Mouse (Mus musculus): ENCODE measurements around the gene Ube2d1.
A peak's percentile ranks its signal among the peaks of the same experiment; 100 is the strongest.

The Ube2d1 gene

DNA sequence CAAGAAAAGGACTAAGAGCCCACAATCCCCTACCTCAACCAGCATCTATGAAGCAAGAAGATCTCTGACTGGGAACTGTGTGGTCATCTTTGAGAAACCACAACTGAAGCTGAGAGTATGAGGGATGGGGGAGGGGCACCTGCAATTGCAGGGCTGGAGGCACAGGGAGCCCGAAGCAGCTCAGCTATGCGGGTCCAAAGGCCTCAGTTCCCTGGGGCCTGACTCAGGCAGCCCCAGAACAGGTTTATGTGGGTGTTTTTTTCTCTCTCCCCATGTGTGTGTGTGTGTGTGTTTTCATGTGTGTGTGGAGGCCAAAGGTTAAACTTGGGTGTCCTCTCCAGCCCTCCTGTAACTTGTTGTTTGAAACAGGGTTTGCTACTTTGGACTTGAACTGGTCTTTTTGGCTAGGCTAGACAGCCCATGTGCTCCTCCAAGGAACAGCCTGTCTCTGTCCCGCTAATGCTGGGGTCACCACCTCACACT lies 6.2 kb upstream of the Ube2d1 start:
- no peak for DNase-seq (ENCODE audit: low spot score in 2 of 2)

DNA sequence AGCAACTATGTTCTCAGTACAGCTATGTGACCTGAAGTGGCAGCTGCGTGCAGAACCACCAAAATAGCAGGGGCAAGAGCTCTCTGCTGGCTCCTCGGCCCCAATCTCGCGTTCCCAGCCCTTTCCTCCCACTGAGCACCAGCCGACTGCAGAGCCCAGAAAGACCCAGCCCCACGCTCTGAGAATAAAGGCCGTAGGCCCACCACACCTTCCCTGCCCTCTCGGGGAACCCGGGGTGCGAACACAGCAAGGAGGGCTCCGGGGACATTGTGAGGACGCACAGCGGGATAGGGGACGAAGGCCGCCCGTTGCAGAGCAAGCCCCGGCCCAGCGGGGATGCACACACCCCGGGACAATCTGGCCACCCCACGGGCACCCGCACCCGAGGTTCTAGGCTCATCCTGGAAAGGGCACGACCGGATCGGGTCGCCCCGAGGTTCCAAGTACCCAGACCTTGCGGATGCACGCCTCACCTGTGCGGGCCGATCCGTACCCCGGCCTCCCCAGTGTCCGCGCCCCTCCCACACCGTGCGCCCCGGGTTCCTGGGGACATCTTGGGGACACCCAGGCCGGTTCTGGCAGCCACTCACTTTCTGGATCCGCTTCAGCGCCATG lies 444 bp downstream of the Ube2d1 start:
- DNase-seq (ENCODE audit: low spot score in 2 of 2) = peak; percentile 23 to 25

DNA sequence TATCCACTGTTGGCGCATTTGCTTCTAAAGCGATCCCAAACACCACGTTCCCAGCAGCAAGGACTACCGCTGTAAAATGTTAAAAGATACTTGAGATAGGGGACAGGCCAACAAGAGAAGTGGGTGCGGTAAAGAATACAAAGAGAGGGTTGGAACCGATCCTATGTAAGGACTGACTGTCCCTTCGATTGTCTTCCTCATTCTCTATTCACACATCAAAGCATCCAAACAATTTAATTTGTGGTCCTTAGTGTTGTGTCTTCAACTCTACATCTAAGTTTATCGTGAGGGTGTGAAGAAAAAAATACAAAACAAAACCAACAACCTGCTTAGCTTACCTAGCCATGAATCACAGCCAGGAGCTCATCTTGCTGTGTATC lies 941 bp downstream of the Ube2d1 start:
- DNase-seq (ENCODE audit: low spot score in 2 of 2) = peak in 1 of 2 experiments; percentile 21

DNA sequence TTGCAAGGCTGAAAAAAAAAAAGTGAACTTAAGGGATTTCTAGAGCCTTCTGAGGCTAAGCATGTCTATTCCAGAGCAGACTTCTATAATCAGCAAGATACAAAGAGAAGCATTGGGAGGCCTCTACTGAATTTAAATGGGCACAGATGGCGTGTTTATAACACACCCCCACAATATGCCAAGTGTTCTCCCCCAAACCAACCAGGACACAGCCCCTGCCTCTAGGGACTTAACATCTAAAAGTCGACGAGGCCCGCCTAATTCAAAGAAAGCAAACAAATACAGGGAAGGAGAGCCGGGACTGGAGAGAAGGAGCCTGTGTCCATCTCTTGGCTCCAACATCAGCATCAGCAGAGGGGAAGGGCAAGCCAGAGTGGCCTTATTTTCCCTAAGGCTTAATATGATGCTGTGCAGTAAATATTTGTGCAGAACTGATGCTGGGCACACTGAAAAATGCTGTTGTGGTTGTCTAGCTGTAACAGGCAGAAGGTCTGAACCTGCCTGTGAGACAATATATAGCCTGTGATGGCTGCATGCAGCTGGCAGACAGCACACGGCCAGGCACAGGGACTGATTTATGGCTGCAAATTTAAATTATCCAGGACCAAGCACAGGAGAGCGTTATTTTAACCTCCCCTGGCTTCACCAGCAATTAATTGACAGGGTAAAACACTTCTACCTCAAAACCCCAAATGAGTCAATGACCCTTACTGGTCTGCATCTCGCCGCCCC lies 11.9 kb downstream of the Ube2d1 start:
- DNase-seq (ENCODE audit: low spot score in 2 of 2) = peak in 1 of 2 experiments; percentile 54

DNA sequence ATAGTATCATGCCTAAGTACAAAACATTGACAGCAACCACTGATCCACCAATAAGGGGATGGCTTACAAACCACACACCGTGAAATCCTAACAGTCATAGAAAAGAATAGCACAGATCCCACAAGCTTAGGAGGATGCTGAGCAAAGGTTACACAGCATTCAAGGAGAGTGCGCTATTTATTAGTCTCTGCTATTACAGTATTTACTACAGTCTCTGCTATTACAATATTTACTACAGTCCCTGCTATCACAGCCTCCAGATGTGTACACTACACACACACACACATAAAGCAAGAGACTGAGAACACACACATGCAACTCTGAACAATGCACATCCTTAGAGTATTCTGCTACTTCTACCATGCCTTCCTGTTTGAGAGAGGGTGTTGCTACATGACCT lies 17.1 kb downstream of the Ube2d1 start:
- DNase-seq (ENCODE audit: low spot score in 2 of 2) = no peak

DNA sequence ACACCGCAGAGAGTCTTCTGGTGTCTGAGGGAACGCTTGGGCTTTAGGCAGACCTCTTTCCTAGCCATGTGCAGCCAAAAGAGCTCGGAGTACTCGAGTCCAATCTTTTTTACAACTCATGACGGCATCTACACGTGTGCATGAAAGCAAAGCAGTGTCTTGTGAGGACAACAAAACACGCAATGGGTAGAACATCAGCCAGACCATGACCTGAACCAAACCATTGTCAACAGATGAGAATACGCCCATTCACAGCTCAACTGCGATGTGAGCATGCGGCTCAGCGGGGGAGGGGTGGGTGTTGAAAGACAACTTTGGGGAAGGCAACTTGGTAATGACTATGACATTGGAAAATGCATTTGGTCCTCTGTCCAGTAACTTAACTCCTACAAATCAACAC lies 17.6 kb downstream of the Ube2d1 start:
- DNase-seq (ENCODE audit: low spot score in 2 of 2) = no peak

DNA sequence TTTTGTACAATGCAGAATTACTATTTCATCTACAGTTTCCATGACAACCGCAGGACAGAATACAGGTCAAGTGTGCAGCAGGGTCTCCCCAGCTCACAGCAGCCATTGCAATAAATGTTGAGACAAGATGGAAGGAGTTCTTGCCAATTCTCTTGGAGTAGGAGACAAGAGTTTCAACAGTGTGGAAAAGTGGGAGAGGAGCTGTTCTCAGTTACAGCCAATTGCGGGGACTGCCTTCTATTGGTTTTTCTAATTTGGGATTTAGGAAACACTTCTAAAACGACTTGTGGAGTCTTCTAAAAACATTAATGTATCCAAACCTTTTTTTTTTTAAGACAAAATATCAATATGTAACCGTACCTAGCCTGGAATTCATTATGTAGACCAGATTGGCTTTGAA lies 20.0 kb downstream of the Ube2d1 start:
- no peak for DNase-seq (ENCODE audit: low spot score in 2 of 2)

DNA sequence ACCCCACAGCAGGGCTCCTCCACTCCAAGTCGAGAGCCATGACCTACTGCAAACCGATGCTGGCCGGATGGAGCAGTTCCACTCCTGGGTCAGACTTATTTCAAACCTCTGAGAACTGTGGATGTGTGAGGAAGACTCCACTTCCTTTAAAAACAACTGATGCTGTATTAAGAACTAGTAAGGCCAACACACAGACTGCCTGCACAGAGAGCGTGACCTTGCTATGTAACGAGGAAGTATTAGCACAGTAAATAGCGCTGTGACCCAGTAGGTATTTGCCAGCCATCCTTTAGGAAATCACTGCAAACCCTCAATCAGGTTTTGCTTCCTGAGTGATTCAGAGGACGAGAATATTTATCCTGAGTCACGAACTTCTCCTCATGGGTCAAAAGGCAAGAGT lies 23.4 kb downstream of the Ube2d1 start:
- no peak for DNase-seq (ENCODE audit: low spot score in 2 of 2)

DNA sequence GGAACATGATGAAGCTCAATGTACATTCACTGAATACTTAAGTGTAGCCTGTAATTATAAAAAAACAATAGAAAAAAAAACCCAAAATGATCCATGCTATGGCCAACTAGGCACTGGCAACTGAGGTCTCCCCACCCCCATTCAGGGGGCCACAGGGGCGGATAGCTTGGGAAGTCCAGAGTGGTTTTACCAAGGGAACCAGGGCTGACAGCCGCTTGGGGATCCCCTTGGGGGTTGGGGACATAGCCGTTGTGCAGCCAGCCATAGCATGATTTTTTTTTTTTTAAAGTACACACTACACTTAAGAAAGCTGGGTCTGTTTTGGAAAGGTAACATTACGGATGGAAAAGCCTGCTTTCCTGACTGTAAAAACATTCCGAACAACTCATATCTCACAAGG lies 26.1 kb downstream of the Ube2d1 start:
- DNase-seq (ENCODE audit: low spot score in 2 of 2) = no peak

DNA sequence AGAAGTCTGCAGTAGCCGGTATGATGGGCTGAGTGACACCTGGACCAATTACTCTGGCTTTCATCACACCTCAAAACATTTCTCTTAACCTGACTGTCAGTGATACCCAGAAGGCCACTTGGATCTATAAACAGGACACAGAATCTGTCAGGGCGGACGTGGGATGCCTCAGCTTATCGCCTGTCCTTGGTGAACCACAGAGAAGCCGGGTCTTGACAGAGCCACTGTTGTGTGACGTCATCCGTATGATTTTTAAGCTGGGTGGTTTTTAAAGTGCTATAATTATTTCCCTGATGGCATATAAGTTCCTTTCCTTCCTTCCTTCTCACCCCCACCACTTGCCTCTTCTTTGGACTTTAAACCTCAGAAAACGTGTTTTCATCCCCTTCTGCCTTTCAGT lies 26.5 kb downstream of the Ube2d1 start:
- DNase-seq (ENCODE audit: low spot score in 2 of 2) = no peak

DNA sequence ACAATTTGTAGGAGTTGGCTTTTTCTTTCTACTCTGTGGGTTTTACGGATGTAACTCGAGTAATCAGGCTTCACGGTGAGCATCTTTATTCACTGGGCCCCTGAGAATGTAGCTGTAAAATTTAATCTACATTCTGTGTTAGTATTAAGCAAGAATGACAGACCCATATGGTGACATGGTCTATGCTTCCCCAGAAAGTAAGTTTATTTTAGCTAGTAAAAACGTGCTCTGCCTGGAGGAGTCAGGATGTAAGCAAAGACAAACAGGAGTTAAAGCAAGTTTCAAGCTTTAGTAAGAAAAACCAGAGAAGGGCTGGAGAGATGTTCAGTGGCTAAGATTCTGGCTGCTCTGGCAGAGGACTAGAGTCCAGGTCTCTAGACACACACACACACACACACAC lies 31.9 kb downstream of the Ube2d1 start:
- no peak for DNase-seq (ENCODE audit: low spot score in 2 of 2)

DNA sequence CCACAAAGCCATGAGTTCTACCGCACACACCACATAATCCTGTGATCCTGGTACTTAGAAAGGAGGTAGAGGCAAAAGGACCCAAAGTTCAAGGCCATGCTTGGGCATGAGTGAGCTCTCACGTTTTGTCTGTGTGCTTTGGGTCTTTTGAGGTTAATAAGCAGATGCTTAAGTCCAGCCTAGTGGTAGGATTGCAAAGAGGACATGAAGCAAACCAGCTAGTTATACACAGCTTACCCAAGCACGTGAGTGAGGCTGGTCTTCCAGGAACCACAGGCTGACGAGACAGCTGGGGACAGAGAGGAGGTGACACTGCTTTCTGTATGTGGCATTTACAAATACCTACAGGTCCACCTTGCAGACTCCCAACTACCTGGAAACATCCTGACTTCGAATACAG lies 32.6 kb downstream of the Ube2d1 start:
- no peak for DNase-seq (ENCODE audit: low spot score in 2 of 2)

DNA sequence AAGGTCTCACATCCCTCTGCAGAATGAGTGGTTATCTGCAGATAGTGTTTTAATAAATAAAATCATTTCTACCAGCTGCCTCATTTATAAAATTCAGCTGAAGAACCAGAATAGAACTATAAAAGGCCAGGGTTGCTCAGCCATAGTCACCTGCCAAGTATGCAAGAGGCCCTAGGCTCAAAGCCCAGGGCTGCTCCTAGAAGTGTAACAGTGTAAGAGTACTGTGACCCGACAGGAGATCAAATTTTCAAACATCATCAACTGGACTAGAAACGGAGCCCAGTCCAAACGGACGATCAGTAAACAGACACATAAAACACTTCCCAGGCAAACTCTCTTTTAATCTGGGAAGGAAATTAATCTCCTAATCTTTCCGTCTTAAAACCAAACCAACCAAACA lies 33.2 kb downstream of the Ube2d1 start:
- no peak for DNase-seq (ENCODE audit: low spot score in 2 of 2)

DNA sequence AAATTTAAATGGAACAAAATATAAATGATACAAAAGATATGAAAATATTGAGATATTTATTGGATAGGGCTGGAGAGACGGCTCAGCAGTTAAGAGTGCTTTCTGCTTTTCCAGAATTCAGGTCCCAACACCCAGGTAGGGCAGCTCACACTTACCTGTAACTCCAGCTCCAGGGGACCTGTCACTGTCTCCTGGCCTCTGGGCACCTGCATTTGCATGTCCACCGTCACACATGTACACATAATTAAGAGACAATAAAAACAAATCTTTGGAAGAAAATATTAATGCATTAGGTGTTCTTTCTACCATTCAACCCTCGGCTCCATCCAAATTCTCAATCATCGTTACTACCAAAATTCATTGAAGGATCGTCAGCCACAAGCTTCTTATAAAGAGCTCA lies 33.8 kb downstream of the Ube2d1 start:
- no peak for DNase-seq (ENCODE audit: low spot score in 2 of 2)

DNA sequence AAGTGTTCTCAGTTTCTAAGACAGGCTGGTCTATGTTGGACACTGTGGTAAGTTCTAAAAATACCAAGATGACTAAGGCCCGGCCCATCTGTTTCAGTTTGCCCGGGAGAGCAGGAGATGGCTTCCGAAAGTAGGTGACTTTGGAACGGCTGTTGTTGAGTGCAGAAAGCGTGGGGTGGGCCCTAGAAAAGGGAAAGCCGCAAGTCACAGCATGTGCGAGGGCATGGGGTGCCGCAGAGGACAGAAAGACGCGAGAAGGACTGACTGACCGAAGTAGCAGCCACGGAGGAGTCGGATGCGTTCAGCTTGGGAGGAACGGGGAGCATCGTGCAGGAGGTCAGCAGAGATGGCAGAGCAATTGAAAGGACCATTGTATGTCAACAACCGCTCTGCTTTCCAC lies 34.6 kb downstream of the Ube2d1 start:
- peak; percentile 79 to 84 for DNase-seq (ENCODE audit: low spot score in 2 of 2)

DNA sequence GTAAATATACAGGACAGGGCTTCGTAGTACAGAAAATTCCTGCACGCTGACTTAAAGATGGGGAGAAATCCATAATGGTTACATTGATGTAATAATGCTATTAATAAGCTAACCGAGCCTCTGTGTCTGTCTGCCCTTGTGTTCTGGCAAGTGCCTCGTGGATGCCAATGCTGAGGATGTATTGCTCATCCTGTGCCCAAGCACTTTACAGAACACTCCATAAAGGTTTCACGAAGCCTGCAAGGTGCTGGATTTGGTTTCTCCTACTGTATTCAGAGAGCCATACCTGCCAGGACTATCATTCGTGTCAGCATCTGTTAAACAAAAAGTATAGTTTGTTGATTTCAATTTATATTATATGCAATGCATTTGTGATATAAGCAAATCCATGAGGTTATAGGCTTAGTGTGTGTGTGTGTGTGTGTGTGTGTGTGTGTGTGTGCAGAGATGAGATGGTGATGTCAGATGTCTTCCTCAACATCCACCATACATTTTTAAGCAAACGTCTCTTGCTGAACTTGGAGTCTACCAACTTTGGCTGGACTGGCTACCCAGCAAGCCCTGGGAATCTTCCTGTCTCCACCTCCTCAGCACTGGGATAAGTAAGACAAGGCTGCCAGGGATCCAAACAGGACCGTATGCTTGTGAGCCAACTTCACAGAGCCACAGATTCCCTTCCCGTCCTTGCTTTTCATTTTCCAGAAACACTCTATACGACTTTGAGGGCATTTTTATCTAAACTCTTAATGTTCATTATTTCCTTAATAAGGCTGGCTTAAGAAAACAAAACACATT lies 35.8 kb downstream of the Ube2d1 start:
- peak; percentile 36 to 46 for DNase-seq (ENCODE audit: low spot score in 2 of 2)

DNA sequence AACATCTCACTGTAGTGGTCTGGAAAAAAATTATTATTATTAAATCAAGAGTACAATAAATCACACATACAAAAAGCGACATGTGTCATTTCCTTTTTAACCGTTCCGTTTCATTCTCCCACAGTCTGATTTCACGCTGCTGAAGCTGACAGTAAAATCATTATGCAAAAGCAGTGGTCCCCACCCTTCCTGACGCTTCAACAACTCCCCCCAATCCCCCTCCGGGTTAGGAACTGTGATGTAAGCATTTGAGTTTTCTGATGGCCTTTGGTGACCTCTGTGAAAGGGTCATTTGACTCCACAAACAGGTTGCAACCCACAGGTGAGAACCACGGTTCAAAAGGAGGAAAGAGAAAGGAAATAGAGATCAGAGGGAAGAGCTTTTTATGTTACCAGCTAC lies 38.1 kb downstream of the Ube2d1 start:
- DNase-seq (ENCODE audit: low spot score in 2 of 2) = no peak

DNA sequence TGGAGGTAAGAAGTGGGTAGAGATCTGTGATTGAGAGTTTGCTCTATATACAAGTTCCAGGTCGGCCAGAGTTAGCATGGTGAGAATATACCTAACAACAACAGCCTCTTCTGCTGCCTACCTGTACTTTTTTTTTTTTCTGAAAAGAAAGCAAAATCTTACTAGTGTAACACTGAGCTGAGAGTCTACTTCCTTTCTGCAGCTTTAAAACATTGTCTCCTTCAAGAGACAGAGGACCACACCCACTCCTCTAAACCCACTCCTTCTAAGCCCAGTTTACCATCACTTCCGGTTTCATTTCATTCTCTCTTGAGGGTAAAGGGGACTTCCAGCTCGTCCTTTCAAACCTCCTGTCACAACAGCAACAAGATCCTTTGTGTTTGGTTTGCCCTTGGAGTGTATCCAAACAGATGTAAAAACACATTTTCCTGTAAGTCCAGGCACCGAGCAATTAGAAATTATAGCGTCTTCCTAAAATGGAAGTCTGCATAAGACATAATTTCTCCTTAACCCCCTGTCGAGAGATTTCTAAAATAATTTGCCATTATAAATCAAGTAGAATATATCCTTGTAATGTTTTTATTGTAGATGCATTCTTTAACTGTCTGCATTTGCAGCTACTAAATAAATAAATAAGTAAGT lies 45.5 kb downstream of the Ube2d1 start:
- no peak for DNase-seq (ENCODE audit: low spot score in 2 of 2)

DNA sequence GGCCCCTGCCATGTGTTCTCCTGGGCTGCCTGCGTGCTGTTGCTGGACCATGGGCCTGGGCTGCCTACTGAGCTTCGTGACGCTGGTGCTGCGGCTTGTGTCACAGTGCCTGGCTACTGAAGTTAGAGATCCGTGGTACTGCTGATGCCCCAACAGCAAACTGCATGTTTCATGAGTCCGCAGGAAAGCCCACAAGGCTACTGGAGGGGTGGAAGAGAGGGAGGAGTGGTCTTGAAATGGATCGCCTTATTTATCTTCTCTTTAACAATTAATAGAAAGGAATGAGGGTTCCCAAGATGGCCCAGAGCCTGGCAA lies 46.9 kb downstream of the Ube2d1 start, which contains the start of gene Tfam:
TSS of gene Tfam (minus strand) at position 41 of the 315 bp plus-strand sequence.
- no peak for DNase-seq (ENCODE audit: low spot score in 2 of 2)

DNA sequence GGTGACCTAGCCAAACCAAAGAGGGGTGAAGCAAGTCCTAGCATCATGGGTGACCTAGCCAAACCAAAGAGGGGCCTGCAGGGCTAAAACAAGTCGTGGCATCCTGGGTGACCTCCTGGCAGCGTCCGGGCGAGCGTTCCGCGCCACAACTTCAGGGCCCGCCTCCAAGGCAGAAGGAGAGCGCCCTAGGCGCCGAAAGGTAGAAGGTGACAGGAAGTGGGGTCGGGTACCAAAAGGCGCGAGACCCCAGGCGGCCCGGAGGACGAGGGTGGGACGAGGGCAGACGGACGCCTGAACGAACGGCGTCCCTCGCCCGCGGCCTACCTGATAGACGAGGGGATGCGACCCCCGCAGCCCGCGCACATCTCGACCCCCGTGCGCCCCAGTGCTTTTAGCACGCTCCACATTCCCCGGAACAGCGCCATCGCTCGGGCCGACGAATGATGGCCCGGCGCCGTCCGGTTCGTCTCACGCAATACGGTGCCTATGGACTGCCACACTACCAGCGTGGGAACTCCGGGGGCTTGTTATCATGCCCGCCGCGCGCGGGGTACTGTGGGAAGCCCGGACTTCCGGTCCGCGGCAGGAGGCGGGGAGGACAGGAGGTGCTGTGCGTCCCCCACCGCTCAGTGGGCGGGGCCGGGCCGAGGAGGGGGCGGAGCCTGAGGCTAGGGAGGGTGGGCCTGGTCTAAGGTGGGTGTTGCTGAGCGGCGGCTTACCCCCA lies 47.4 kb downstream of the Ube2d1 start:
- peak; percentile 93 to 94 for DNase-seq (ENCODE audit: low spot score in 2 of 2)

DNA sequence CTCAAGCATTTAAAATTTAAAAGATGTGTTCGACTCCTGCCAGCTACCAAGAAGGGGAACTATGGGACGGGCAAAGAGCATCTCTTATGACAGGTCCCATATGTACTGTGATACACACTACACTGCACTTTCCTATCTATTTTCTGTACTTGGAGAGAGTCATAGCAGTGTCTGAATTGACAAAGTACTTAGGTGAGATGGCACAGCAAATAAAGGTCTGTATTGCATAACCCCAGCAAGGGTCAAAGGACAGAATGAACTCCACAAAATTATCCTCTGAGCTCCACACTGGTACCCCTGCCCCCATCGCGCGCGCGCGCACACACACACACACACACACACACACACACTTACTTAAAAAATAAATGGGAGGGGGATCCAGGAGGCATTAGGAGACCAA lies 51.0 kb downstream of the Ube2d1 start:
- no peak for DNase-seq (ENCODE audit: low spot score in 2 of 2)

DNA sequence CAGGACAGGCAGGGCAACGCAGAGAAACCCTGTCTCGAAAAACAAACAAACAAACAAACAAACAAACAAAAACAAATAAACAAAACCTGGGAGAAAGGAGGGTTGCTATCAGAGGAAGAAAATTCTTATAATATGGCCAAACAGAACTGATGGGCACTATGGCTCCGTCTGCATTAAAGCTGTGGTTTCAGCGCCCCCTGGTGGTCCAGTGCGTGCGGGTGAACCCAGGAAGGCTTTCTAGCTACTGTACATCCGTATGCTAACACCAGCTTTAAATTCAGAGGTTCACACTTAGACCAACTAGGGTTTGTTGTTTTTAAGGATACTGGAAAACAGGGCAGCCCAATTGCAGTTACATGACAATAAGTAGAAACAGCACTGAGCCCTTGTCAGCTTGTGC lies 59.2 kb downstream of the Ube2d1 start:
- DNase-seq (ENCODE audit: low spot score in 2 of 2) = peak; percentile 91
